Mouse (Mus musculus): ENCODE measurements at regions not wholly inside any gene's neighbourhood (a gene's known extent, or its start where the extent isn't known, plus 50 kb on each side); places are given as distances from the start of the nearest gene placed in this dataset.
"Not testable (repeated sequence)": the region's sequence is repeated elsewhere in the genome, so short reads cannot be mapped to it uniquely, and the experiment has no call there.

DNA sequence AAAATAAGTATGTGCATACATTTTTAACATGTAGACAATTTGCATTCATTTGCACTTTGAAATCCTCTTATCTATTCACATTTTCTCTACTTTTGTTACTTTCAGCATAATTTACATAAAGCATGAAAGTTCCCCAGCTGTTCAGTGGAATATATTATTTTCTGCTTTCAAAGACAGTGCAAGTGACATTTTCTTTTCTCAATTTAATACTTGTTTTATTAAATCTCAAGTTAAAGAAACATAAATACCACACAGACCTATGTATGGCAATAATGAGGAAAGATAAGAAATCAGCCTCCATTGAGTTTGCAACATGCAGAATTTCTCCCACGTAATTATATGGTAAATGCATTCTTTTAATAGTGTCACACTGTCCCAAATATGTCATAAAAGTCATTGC, 1168.1 kb upstream of the Gje1 start:
- Histone ChIP-seq H3K4me2 (ENCODE audit: low read depth, low read length) (no peak overlapping the region), H3K9ac (ENCODE audit: low read length) (no peak overlapping the region), H3K9me3 (ENCODE audit: control insufficient read depth, low read length) (no peaks in the 10 kb centered on the region), H3K27ac (ENCODE audit: low read length) (no peak overlapping the region), H3K36me3 (ENCODE audit: control insufficient read depth, insufficient read depth, low read length) (no peaks in the 10 kb centered on the region), H3K4me1 (replicated peaks; ENCODE audit: control insufficient read depth, insufficient read depth, low read length) (no peaks in the 10 kb centered on the region), H3K27me3 (ENCODE audit: control insufficient read depth, insufficient read depth, low read depth, low read length) (no peaks in the 10 kb centered on the region), H3K4me3 (ENCODE audit: low read length) (no peak overlapping the region)
- whole genome bisulfite sequencing, result 41% methylated on average over 1 of the region's 1 CpGs
- ATAC-seq (ENCODE audit: low read depth), result no peak

GRCm38 (mm10) chr10:15868063-15868462, 1150.0 kb upstream of the Gje1 start:
- Histone ChIP-seq H3K4me2 (ENCODE audit: low read depth, low read length) (no peak overlapping the region), H3K9ac (ENCODE audit: low read length) (no peak overlapping the region), H3K27me3 (ENCODE audit: control insufficient read depth, insufficient read depth, low read depth, low read length) (no peaks in the 10 kb centered on the region), H3K4me1 (replicated peaks; ENCODE audit: control insufficient read depth, insufficient read depth, low read length) (no peaks in the 10 kb centered on the region), H3K4me3 (ENCODE audit: low read length) (no peak overlapping the region), H3K36me3 (ENCODE audit: control insufficient read depth, insufficient read depth, low read length) (no peaks in the 10 kb centered on the region), H3K9me3 (ENCODE audit: control insufficient read depth, low read length) (no peaks in the 10 kb centered on the region), H3K27ac (ENCODE audit: low read length) (no peak overlapping the region)
- ATAC-seq (ENCODE audit: low read depth), result no peak
- 66% methylated on average over 2 of the region's 2 CpGs for WGBS

GRCm38 (mm10) chr10:15866931-15867330, 1148.9 kb upstream of the Gje1 start:
- Histone ChIP-seq H3K9me3 (ENCODE audit: control insufficient read depth, low read length) (no peaks in the 10 kb centered on the region), H3K27me3 (ENCODE audit: control insufficient read depth, insufficient read depth, low read depth, low read length) (no peaks in the 10 kb centered on the region), H3K4me1 (replicated peaks; ENCODE audit: control insufficient read depth, insufficient read depth, low read length) (no peaks in the 10 kb centered on the region), H3K4me3 (ENCODE audit: low read length) (no peak overlapping the region), H3K27ac (ENCODE audit: low read length) (no peak overlapping the region), H3K4me2 (ENCODE audit: low read depth, low read length) (no peak overlapping the region), H3K9ac (ENCODE audit: low read length) (no peak overlapping the region), H3K36me3 (ENCODE audit: control insufficient read depth, insufficient read depth, low read length) (no peaks in the 10 kb centered on the region)
- ATAC-seq (ENCODE audit: low read depth), result no peak

GRCm38 (mm10) chr10:15841381-15841780, 1123.4 kb upstream of the Gje1 start:
- no peak overlapping the region for H3K4me2 ChIP-seq (ENCODE audit: low read depth, low read length)
- WGBS, result 52% methylated on average over 3 of the region's 3 CpGs
- no peak for ATAC-seq (ENCODE audit: low read depth)

GRCm38 (mm10) chr10:15832338-15832737, 1114.3 kb upstream of the Gje1 start:
- no peak for ATAC-seq (ENCODE audit: low read depth)
- H3K4me1 ChIP-seq (replicated peaks; ENCODE audit: control insufficient read depth, insufficient read depth, low read length), result no peaks in the 10 kb centered on the region
- H3K27ac ChIP-seq (ENCODE audit: low read length), result no peak overlapping the region
- no peaks in the 10 kb centered on the region for H3K27me3 ChIP-seq (ENCODE audit: control insufficient read depth, insufficient read depth, low read depth, low read length)
- WGBS, result 98% methylated on average over 2 of the region's 2 CpGs
- H3K36me3 ChIP-seq (ENCODE audit: control insufficient read depth, insufficient read depth, low read length), result no peaks in the 10 kb centered on the region
- no peak overlapping the region for H3K4me2 ChIP-seq (ENCODE audit: low read depth, low read length)
- no peak overlapping the region for H3K4me3 ChIP-seq (ENCODE audit: low read length)
- no peaks in the 10 kb centered on the region for H3K9me3 ChIP-seq (ENCODE audit: control insufficient read depth, low read length)
- no peak overlapping the region for H3K9ac ChIP-seq (ENCODE audit: low read length)

More at GRCm38 (mm10) chr10:15841381-15841780, 1123.4 kb upstream of the Gje1 start:
- Histone ChIP-seq H3K27ac (ENCODE audit: low read length) (no peak overlapping the region), H3K4me3 (ENCODE audit: low read length) (no peak overlapping the region), H3K9ac (ENCODE audit: low read length) (no peak overlapping the region), H3K4me1 (replicated peaks; ENCODE audit: control insufficient read depth, insufficient read depth, low read length) (no peaks in the 10 kb centered on the region), H3K9me3 (ENCODE audit: control insufficient read depth, low read length) (no peaks in the 10 kb centered on the region), H3K27me3 (ENCODE audit: control insufficient read depth, insufficient read depth, low read depth, low read length) (no peaks in the 10 kb centered on the region), H3K36me3 (ENCODE audit: control insufficient read depth, insufficient read depth, low read length) (no peaks in the 10 kb centered on the region)

GRCm38 (mm10) chr10:15825457-15825856, 1107.4 kb upstream of the Gje1 start:
- no peak for ATAC-seq (ENCODE audit: low read depth)

DNA sequence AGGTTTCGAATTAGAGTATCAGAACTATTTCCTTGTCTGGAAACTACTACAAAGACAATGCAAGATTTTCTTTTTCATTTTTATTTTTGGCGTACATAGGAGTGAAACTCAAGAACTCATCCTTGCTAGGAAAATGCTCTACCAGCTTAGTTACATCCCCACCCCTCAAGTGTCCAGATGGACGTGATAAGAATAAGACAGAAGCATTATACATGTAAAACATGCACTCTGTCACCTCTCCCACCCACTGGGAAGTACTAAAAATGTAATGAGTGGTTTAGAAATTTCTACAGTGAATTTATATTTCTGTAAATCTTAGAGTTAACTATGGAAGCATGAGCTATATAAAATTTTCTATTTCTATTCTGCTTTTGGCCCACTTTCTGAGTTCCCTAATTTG, 1089.3 kb upstream of the Gje1 start:
- H3K27me3 ChIP-seq (ENCODE audit: control insufficient read depth, insufficient read depth, low read depth, low read length), result no peaks in the 10 kb centered on the region
- no peaks in the 10 kb centered on the region for H3K9me3 ChIP-seq (ENCODE audit: control insufficient read depth, low read length)
- no peaks in the 10 kb centered on the region for H3K4me1 ChIP-seq (replicated peaks; ENCODE audit: control insufficient read depth, insufficient read depth, low read length)
- no peak overlapping the region for H3K9ac ChIP-seq (ENCODE audit: low read length)
- no peak overlapping the region for H3K4me2 ChIP-seq (ENCODE audit: low read depth, low read length)
- WGBS, result 75% methylated on average over 3 of the region's 3 CpGs
- no peaks in the 10 kb centered on the region for H3K36me3 ChIP-seq (ENCODE audit: control insufficient read depth, insufficient read depth, low read length)
- no peak overlapping the region for H3K4me3 ChIP-seq (ENCODE audit: low read length)
- H3K27ac ChIP-seq (ENCODE audit: low read length), result no peak overlapping the region
- no peak for ATAC-seq (ENCODE audit: low read depth)

More at GRCm38 (mm10) chr10:15825457-15825856, 1107.4 kb upstream of the Gje1 start:
- Histone ChIP-seq H3K4me3 (ENCODE audit: low read length) (no peak overlapping the region), H3K4me1 (replicated peaks; ENCODE audit: control insufficient read depth, insufficient read depth, low read length) (no peaks in the 10 kb centered on the region), H3K4me2 (ENCODE audit: low read depth, low read length) (no peak overlapping the region), H3K27me3 (ENCODE audit: control insufficient read depth, insufficient read depth, low read depth, low read length) (no peaks in the 10 kb centered on the region), H3K9me3 (ENCODE audit: control insufficient read depth, low read length) (no peaks in the 10 kb centered on the region), H3K9ac (ENCODE audit: low read length) (no peak overlapping the region), H3K27ac (ENCODE audit: low read length) (no peak overlapping the region), H3K36me3 (ENCODE audit: control insufficient read depth, insufficient read depth, low read length) (no peaks in the 10 kb centered on the region)
- 60% methylated on average over 1 of the region's 1 CpGs for WGBS

- H3K4me2 ChIP-seq (ENCODE audit: low read depth, low read length), result no peak overlapping the region
- no peak overlapping the region for H3K4me3 ChIP-seq (ENCODE audit: low read length)
- no peaks in the 10 kb centered on the region for H3K9me3 ChIP-seq (ENCODE audit: control insufficient read depth, low read length)
- no peak overlapping the region for H3K9ac ChIP-seq (ENCODE audit: low read length)
- no peak for ATAC-seq (ENCODE audit: low read depth)
- WGBS, result 83% methylated on average over 2 of the region's 2 CpGs
- H3K27ac ChIP-seq (ENCODE audit: low read length), result no peak overlapping the region
- no peaks in the 10 kb centered on the region for H3K36me3 ChIP-seq (ENCODE audit: control insufficient read depth, insufficient read depth, low read length)
- H3K4me1 ChIP-seq (replicated peaks; ENCODE audit: control insufficient read depth, insufficient read depth, low read length), result no peaks in the 10 kb centered on the region
- H3K27me3 ChIP-seq (ENCODE audit: control insufficient read depth, insufficient read depth, low read depth, low read length), result no peaks in the 10 kb centered on the region
Measured at GRCm38 (mm10) chr10:15805791-15806190, 1087.8 kb upstream of the Gje1 start.

- not testable (repeated sequence) for H3K27me3 ChIP-seq (ENCODE audit: control insufficient read depth, insufficient read depth, low read depth, low read length); ATAC-seq (ENCODE audit: low read depth); H3K36me3 ChIP-seq (ENCODE audit: control insufficient read depth, insufficient read depth, low read length); H3K4me1 ChIP-seq (replicated peaks; ENCODE audit: control insufficient read depth, insufficient read depth, low read length); H3K4me3 ChIP-seq (ENCODE audit: low read length); H3K9me3 ChIP-seq (ENCODE audit: control insufficient read depth, low read length); H3K9ac ChIP-seq (ENCODE audit: low read length); H3K27ac ChIP-seq (ENCODE audit: low read length); H3K4me2 ChIP-seq (ENCODE audit: low read depth, low read length)
Measured at GRCm38 (mm10) chr10:15793185-15793584, 1075.2 kb upstream of the Gje1 start.
